Mouse (Mus musculus): Measurements from ENCODE around the gene Lats2. TPM values are rescaled to one million over a fixed set of nuclear protein-coding genes. Genes with fewer than 3 reads are reported as not detected.
A peak's percentile ranks its signal among the peaks of the same experiment; 100 is the strongest.
"Not testable (repeated sequence)": the region's sequence is repeated elsewhere in the genome, so short reads cannot be mapped to it uniquely, and the experiment has no call there.

Lats2 gene
- polyA plus RNA-seq, 1 experiment from 2014 or later: 6.6 TPM

- Histone ChIP-seq H3K27ac (0 out of 2 replicates have a peak overlapping the region, but pooled peaks have one; percentile 1), H3K4me2 (peak overlapping the region; percentile 76), H3K9ac (peak overlapping the region; percentile 91), H3K9me3 (replicated peaks) (no peaks in the 10 kb centered on the region), H3K4me3 (peak overlapping the region; percentile 81), H3K4me1 (peaks cover 43% of the 10 kb centered on the region), H3K27me3 (replicated peaks) (no peaks in the 10 kb centered on the region), H3K36me3 (peaks cover 16% of the 10 kb centered on the region; the same call in 1 of the 2 replicates)
- 23% methylated on average over 1 of the region's 1 CpGs for WGBS (ENCODE audit: insufficient replicate concordance)
- no peak for ATAC-seq
Observed at GRCm38 (mm10) chr14:57663630-57664029, 94.6 kb downstream of the Lats2 start.

GRCm38 (mm10) chr14:57658301-57658700 lies 99.9 kb downstream of the Lats2 start:
- 92% methylated on average over 4 of the region's 4 CpGs for WGBS (ENCODE audit: insufficient replicate concordance)
- Histone ChIP-seq H3K4me2 (no peak overlapping the region), H3K36me3 (peaks cover 35% of the 10 kb centered on the region), H3K4me1 (peaks cover 27% of the 10 kb centered on the region), H3K27me3 (replicated peaks) (no peaks in the 10 kb centered on the region), H3K9me3 (replicated peaks) (0 out of 2 replicates have a peak, but pooled peaks cover 3% of the 10 kb centered on the region), H3K4me3 (no peak overlapping the region), H3K9ac (no peak overlapping the region), H3K27ac (no peak overlapping the region)
- ATAC-seq: no peak

- peaks cover 19% of the 10 kb centered on the region for H3K4me1 ChIP-seq
- ATAC-seq: no peak
- 87% methylated on average over 2 of the region's 2 CpGs for WGBS (ENCODE audit: insufficient replicate concordance)
- no peak overlapping the region for H3K4me2 ChIP-seq
- 0 out of 2 replicates have a peak, but pooled peaks cover 3% of the 10 kb centered on the region for H3K9me3 ChIP-seq (replicated peaks)
- H3K9ac ChIP-seq: no peak overlapping the region
- H3K4me3 ChIP-seq: no peak overlapping the region
- H3K36me3 ChIP-seq: peaks cover 35% of the 10 kb centered on the region
- H3K27ac ChIP-seq: no peak overlapping the region
- no peaks in the 10 kb centered on the region for H3K27me3 ChIP-seq (replicated peaks)
Observed at GRCm38 (mm10) chr14:57657500-57657899, 100.7 kb downstream of the Lats2 start.

- WGBS (ENCODE audit: insufficient replicate concordance): 84% methylated on average over 3 of the region's 3 CpGs
- Histone ChIP-seq H3K4me1 (peaks cover 12% of the 10 kb centered on the region; the same call in 1 of the 2 replicates), H3K36me3 (peaks cover 33% of the 10 kb centered on the region)
- H3K9ac ChIP-seq; H3K9me3 ChIP-seq (replicated peaks); H3K27ac ChIP-seq; H3K4me2 ChIP-seq; H3K27me3 ChIP-seq (replicated peaks); H3K4me3 ChIP-seq: not testable (repeated sequence)
- peak; percentile 64 for ATAC-seq
Observed at GRCm38 (mm10) chr14:57656519-57656918, 101.7 kb downstream of the Lats2 start.

- Histone ChIP-seq H3K9me3 (replicated peaks) (no peaks in the 10 kb centered on the region), H3K9ac (no peak overlapping the region), H3K27ac (no peak overlapping the region), H3K4me2 (no peak overlapping the region), H3K36me3 (peaks cover 45% of the 10 kb centered on the region), H3K4me3 (no peak overlapping the region), H3K4me1 (no peaks in the 10 kb centered on the region), H3K27me3 (replicated peaks) (no peaks in the 10 kb centered on the region)
- ATAC-seq: no peak
Observed at GRCm38 (mm10) chr14:57649501-57649900, 108.7 kb downstream of the Lats2 start.

- no peaks in the 10 kb centered on the region for H3K27me3 ChIP-seq (replicated peaks)
- 74% methylated on average over 4 of the region's 4 CpGs for WGBS (ENCODE audit: insufficient replicate concordance)
- peaks cover 49% of the 10 kb centered on the region for H3K36me3 ChIP-seq
- no peak overlapping the region for H3K27ac ChIP-seq
- no peaks in the 10 kb centered on the region for H3K9me3 ChIP-seq (replicated peaks)
- H3K4me1 ChIP-seq: no peaks in the 10 kb centered on the region
- ATAC-seq: no peak
- no peak overlapping the region for H3K4me3 ChIP-seq
- H3K9ac ChIP-seq: no peak overlapping the region
- H3K4me2 ChIP-seq: no peak overlapping the region
Observed at GRCm38 (mm10) chr14:57646155-57646554, 112.0 kb downstream of the Lats2 start.

Small RNA genes lying within 50 kb of the gene (microRNA-seq; reads per million reads assigned to microRNA genes)
- gene Mir3077: 1.1 reads per million

Other genes with a start within 250 kb of the Lats2 start
- 0.68 and 1.4 TPM in 2 replicates for gene Il17d, start 233.6 kb downstream of the Lats2 start, polyA plus RNA-seq (2016; fragmentation: Nextera tagmentation; extraction: Ambion mirVana)
- 53.6 and 54.5 TPM in 2 replicates for gene Eef1akmt1, start 186.8 kb downstream of the Lats2 start, polyA plus RNA-seq (2016; fragmentation: Nextera tagmentation; extraction: Ambion mirVana)
- gene Xpo4, start 93.0 kb downstream of the Lats2 start, polyA plus RNA-seq (2016; fragmentation: Nextera tagmentation; extraction: Ambion mirVana): 28.9 and 29.3 TPM in 2 replicates
- not detected in 2 replicates for gene Gm49361, start 12.3 kb downstream of the Lats2 start, polyA plus RNA-seq (2016; fragmentation: Nextera tagmentation; extraction: Ambion mirVana)
- 14.5 and 16.1 TPM in 2 replicates for gene Sap18, start 39.8 kb upstream of the Lats2 start, polyA plus RNA-seq (2016; fragmentation: Nextera tagmentation; extraction: Ambion mirVana)
- gene Ska3, start 67.8 kb upstream of the Lats2 start, polyA plus RNA-seq (2016; fragmentation: Nextera tagmentation; extraction: Ambion mirVana): 28.6 and 30.1 TPM in 2 replicates
- gene Mrpl57, start 67.8 kb upstream of the Lats2 start, polyA plus RNA-seq (2016; fragmentation: Nextera tagmentation; extraction: Ambion mirVana): 193 and 200 TPM in 2 replicates
- gene Zdhhc20, start 131.9 kb upstream of the Lats2 start, polyA plus RNA-seq (2016; fragmentation: Nextera tagmentation; extraction: Ambion mirVana): 17.5 and 18.4 TPM in 2 replicates
- 49.9 and 51.5 TPM in 2 replicates for gene Micu2, start 240.9 kb upstream of the Lats2 start, polyA plus RNA-seq (2016; fragmentation: Nextera tagmentation; extraction: Ambion mirVana)